Mouse (Mus musculus) left cerebral cortex, postnatal 14 days (tissue): ENCODE data around the gene Spatc1l. TPM values are rescaled to one million over a fixed set of nuclear protein-coding genes. Genes with fewer than 3 reads are reported as not detected.
A peak's percentile ranks its signal among the peaks of the same experiment; 100 is the strongest.

Experiments used
- DNase-seq, 2 experiments: peaks; one replicate each; pipeline ENCODE4 v3.0.0; 2021 to 2022; ENCODE audit warnings: low spot score in 2 of 2, mixed read lengths in 1 of 2
- intact Hi-C: fragments of 180-260 bp; cut with DNase I; formaldehyde crosslinking; loops from one replicate; pipeline ENCODE4 v1.15.1; 2025
- long read RNA-seq, 2 experiments: library from polyadenylated mRNA; stranded (forward); transcript quantifications; one replicate each; pipeline ENCODE4 v2.0.0; 2021
- total RNA-seq, 2 experiments: library from RNA; stranded (reverse); gene quantifications; 2 replicates each; pipeline ENCODE4 v1.2.3; 2021

The Spatc1l gene
- not detected for total RNA-seq
- long read RNA-seq, experiment 1, result 0 reads
- long read RNA-seq, experiment 2, result 0 reads

DNA sequence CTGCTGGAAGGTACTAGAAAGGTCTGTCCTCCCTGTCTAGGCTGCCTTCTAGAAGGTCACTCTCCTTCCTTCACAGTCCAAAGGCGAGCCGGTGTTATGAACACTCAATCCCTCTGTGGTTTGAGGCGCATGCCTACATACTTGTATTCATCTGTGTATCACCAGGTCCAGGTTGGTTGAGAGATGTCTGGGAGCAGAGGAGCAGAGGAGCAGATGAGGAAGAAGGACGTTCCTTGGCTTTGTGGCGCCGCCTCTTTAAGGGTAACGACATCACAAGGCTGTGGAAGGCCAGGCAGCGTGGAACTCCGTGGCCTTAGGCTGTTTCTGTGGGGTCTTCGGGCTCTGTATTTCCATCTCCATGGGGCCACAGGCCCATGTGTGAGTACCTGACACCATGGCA is at the start of gene Spatc1l:
TSS of gene Spatc1l (plus strand) at position 301 of the 400 bp plus-strand sequence.
- intact Hi-C loops, result no loop called here
- no peak for DNase-seq

GRCm38 (mm10) chr10:76512965-76513583 is 49.0 kb upstream of the Spatc1l start:
- intact Hi-C loops, result no loop called here
- peak; percentile 68 to 75 for DNase-seq

DNA sequence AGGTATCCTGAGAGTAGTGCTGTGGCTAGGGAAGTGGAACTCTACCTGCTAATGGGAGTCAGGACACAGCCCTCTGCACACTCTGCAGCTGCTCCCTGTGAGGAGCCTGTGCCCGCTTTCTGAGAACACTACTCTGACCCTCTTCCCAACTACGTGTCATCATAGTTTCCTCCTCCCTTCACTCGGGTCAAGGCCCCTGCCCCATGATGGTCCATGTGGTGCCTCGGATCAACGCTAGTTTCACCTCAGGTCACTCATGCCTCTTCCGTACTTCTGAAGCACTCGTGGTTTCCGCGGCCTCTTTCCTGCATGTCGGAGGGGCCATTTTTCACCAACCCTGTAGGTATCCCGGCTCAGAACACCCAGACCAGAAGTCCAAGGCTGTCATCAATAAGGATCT is 31.1 kb upstream of the Spatc1l start:
- DNase-seq, result peak in 1 of 2 experiments; percentile 9
- intact Hi-C loops, result no loop called here

- intact Hi-C loops, result no loop called here
- peak; percentile 96 to 98 for DNase-seq
Observed at GRCm38 (mm10) chr10:76531375-76531774, 30.7 kb upstream of the Spatc1l start, which contains the start of gene Lss. Gene Lss (plus strand): TSS chr10:76531588.

DNA sequence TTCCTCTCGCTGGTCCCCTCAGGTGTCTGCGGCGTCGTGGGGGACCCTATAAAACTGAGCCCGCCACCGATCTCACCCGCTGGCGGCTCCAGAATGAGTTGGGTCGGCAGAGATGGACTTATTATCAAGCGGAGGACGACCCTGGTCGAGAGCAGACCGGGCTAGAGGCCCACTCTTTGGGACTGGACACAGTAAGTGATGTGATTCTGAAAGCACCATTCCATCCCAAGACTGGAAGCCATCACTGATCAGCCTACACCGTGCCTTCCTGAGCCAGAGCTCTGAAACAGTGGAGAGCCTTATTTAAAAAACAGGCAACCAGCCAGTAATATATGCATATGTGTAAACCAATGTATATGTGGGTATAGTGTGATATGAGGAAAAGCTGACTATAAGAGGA is 30.2 kb upstream of the Spatc1l start:
- DNase-seq, result no peak
- intact Hi-C loops, result no loop called here

DNA sequence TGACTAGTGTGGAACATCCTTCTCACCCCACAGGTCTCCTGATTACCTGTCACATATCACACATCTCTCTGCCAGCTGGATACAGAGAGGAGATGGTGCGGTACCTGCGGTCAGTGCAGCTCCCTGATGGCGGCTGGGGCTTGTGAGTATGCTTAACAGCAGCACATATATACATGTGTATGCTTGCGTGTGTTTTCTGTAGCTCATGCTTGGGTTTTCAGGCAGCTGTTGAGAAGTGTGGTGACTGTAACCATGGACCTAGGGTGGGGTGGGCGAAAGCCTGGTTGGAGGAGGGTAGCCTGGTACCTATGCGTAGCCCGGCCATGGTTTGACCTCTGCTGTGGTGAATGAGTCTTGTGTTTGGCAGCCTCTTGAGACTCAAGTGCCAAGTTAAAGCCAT is 26.5 kb upstream of the Spatc1l start:
- intact Hi-C loops, result no loop called here

DNA sequence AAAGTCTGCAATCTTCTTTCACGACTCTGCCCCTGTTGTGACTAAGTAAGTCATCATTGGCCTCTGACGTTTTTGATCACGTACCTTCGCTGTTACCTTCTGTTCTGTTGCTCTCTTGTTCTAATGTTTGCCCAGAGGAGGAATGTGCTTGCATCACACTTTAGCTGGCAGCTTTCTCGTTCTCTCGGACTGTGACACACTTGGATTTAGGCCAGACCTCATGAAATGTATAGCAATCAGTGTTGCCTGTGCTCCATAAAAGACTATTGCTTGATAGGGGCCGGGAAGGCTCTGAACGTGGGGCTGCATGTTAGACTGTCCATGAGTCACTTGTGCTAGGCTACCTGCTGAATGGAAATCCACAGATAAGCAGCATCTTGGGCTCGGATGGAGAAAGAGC is 24.5 kb upstream of the Spatc1l start:
- DNase-seq, result no peak
- intact Hi-C loops, result no loop called here

More for the DNA sequence above, 26.5 kb upstream of the Spatc1l start:
- no peak for DNase-seq

GRCm38 (mm10) chr10:76541336-76542085 is 20.6 kb upstream of the Spatc1l start:
- no peak for DNase-seq
- intact Hi-C loops, result no loop called here

- no peak for DNase-seq
- intact Hi-C loops, result no loop called here
Observed at GRCm38 (mm10) chr10:76542636-76543375, 19.3 kb upstream of the Spatc1l start.

DNA sequence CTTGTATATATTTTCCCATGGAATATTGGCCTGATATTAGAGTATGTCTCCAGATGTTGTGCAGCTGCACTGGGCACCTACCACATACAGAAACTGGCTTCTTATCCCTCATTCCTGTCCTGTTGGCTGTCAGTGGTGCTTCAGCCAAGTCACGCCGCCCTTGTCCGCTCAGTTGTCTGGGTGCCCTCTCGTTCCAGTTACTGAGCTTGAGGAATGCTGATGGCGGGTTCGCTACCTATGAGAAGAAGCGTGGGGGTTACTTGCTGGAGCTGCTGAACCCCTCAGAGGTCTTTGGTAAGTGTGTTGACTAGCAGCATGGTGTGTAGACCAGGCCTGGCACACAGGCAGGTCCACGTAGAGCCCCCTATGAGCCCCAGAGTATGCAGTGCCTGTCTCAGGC is 15.5 kb upstream of the Spatc1l start:
- intact Hi-C loops, result no loop called here
- DNase-seq, result no peak

DNA sequence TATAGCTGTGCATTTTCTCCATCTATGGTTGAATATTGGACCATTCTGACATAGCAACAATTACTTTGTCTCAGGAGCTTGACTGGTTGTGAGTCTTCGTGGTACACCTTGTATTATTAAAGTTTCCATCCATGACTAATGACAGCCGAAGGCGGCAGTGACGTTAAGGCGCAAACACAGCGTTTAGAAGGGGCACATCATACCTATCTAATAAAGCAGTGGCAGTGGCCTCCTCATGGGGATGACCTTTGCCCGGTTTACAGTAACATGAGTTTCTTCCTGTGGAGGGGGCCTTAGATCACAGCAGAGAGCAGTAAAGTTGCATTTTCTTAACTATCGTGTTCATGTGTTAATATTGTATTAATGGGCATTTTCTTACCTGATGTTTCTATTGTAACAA is 13.9 kb upstream of the Spatc1l start:
- DNase-seq, result no peak
- intact Hi-C loops, result no loop called here

- intact Hi-C loops, result loop anchor here (5.0 kb wide), 1 partner anchor 182 kb away; no protein-coding TSS in a partner anchor
- DNase-seq, result peak; percentile 13 to 19
Observed at GRCm38 (mm10) chr10:76550458-76550857, 11.6 kb upstream of the Spatc1l start.

DNA sequence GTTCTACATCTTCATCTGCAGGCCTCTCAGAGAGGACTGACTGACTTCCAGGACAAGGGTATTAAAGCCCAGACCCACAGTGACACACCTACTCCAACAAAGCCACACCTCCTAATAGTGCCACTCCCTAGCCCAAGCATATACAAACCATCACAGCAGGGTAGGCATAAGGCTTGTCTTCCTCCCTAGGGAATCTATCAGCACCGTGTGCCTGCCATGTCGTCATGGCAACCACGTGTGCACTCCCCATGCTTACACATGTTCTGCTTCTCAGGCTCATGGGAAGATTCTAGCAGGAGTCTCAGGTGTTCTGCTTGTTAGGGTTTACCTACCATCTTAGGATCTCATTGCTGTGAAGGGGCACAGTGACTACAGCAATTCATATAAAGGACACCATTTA is 10.5 kb upstream of the Spatc1l start:
- intact Hi-C loops, result loop anchor here (5.0 kb wide), 1 partner anchor 181 kb away; no protein-coding TSS in a partner anchor

DNA sequence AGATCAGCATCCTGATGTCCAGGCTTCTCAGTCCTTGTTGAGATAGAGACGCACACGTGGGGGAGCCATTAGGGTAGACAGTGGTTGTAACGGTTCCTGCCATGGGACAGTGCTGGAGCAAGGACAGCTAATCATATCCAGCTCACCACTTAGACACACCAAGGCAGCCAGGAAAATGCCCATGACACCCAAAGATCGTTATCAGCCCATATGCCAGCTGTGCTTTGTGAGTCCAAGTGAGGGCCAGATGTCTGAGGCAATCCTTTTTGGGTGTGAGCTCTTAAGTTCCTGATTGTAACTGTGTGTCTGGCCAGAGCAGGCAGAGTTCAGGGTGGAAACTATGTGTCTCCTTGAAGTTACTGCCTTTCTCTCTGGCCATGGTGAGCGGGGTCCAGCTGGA is 8.0 kb upstream of the Spatc1l start:
- intact Hi-C loops, result loop anchor here (5.0 kb wide), 1 partner anchor 178 kb away; no protein-coding TSS in a partner anchor
- no peak for DNase-seq

More for the DNA sequence above, 10.5 kb upstream of the Spatc1l start:
- DNase-seq, result no peak

DNA sequence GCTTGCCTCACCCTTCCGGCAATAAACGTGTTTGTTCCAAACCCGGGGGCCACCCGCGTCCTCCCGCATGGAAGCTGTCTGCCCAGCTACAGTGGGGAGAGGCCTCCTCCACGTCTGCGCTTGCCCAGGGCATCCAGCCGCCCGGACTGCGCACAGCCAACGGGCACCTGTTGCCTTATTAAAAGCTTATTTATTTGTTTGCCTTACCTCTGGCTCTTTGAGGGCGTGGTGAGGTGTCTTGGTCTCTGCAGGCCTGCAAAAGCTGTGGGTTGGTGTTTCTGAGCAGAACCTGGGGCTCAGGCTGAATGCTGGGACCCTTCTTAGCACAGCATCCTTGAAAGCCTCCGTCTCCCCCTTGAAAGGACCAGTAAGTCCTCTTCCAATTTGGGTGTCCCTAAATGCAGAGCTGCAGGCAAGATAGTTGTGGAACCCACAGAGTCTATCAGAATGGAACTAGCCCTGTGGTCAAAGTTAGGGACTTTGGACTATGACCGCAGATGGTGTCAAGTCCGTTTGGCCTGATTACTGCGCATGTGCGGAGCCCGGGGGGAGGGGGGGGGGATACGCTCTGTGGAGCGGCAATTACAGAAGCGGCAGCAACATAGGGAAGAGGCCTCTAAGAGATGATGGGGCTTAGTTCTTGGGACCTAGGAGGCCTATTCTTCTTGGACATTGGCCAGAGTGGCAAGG is 8.1 kb downstream of the Spatc1l start:
- intact Hi-C loops, result no loop called here
- no peak for DNase-seq

DNA sequence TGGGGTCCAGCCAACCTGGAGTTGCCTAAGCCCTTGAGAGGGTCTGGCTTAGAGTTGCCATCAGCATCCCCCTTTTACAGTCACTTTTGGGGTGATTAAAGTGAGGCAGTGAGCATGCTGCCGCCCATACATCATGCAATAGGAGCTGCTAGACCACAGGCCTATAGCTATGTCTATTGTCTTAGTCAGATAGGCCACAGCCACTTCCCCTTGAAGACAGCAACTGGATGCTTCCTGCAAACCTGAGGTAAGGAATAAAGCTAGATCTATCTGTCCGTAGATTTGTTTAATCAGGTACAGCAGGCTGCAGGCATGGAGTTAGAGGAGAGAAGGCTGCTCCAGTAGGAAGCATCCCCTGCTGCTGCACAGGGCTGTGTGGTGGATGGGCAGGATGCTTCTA is 9.0 kb downstream of the Spatc1l start:
- intact Hi-C loops, result no loop called here

GRCm38 (mm10) chr10:76572151-76572550 is 10.1 kb downstream of the Spatc1l start:
- intact Hi-C loops, result no loop called here
- no peak for DNase-seq

More for the DNA sequence above, 9.0 kb downstream of the Spatc1l start:
- no peak for DNase-seq

DNA sequence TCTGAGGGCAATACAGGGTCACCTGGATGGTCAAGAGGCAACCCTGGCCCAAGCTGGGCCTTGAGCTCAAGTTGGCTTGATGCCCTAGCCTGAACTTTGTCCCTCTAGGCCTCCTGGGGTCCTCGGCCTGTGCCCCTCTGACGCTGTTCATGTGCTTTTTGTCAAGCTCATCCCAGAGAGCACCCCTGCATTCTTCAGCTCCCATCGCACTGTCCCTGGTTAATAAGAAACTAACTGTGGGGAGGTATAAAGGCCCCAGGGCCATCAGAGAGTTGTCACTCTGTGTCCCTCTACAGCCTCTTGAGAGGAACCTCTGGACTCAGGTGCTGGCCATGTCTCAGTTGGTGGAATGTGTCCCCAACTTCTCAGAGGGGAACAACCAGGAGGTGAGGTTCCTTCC is 13.3 kb downstream of the Spatc1l start, which contains the start of gene Ftcd:
TSS of gene Ftcd (plus strand) at position 275 of the 400 bp plus-strand sequence.
- DNase-seq, result no peak
- intact Hi-C loops, result no loop called here

- DNase-seq, result no peak
- intact Hi-C loops, result no loop called here
Observed at GRCm38 (mm10) chr10:76576920-76577319, 14.8 kb downstream of the Spatc1l start.
